16 mouse cellular contexts compared by ENCODE assay signal in genomic region chr1:93726116-93726515, GRCm38 (mm10). TPM values are rescaled to one million over a fixed set of nuclear protein-coding genes. Genes with fewer than 3 reads are reported as not detected.
DNase-seq lines count a peak whose midpoint lies in the region; ATAC-seq and TF ChIP-seq lines count a peak whose summit lies in the region.
"Had no signal": no experiment of that assay in that cellular context is flagged by ENCODE, and none has a peak within 500 bp of the region (broad histone marks: within the 10 kb centered on the region; RNA-seq: fewer than 3 reads in every experiment).

No protein-coding gene starts in this region.

- TF ChIP-seq CTCF in gastrocnemius, adult 2 months (IDR thresholded peaks at IDR 0.05), result peak; percentile 29; the same call in 1 of the 2 replicates
- peak; percentile 31 for TF ChIP-seq CTCF in left cerebral cortex, adult 2 months (IDR thresholded peaks at IDR 0.05)

- no peak for DNase-seq in gastrocnemius, adult 2 months
- DNase-seq in gastrocnemius, postnatal 14 days, result no peak
- no peak for DNase-seq in left cerebral cortex, adult 2 months (ENCODE audit: extremely low spot score in 1 of 2, low spot score in 2 of 2)
- DNase-seq in left cerebral cortex, adult 11 months (ENCODE audit: low spot score), result no peak
- DNase-seq in Muller cell, postnatal 12 days (ENCODE audit: inconsistent ontology term), result peak; percentile 52
- DNase-seq in adrenal gland, postnatal 36 days, result peak; percentile 38 to 40
- DNase-seq in spleen, postnatal 10 days (ENCODE audit: low spot score in 2 of 2), result no peak
- DNase-seq: cerebellum, adult 9-10 months had no signal

- H3K27ac ChIP-seq in gastrocnemius, adult 2 months, result no peak overlapping the region
- no peak overlapping the region for H3K27ac ChIP-seq in left cerebral cortex, adult 2 months
- H3K27ac ChIP-seq: embryonic facial prominence, embryonic 13.5 days; forebrain, embryonic 10.5 days; limb, embryonic 12.5 days; liver, embryonic 14.5 days; macrophage had no signal

- no peak for ATAC-seq in inflammation-experienced regulatory T-cells, adult 6 months

- H3K4me3 ChIP-seq in gastrocnemius, adult 2 months, result no peak overlapping the region
- no peak overlapping the region for H3K4me3 ChIP-seq in left cerebral cortex, adult 2 months
- H3K4me3 ChIP-seq: embryonic facial prominence, embryonic 13.5 days; forebrain, embryonic 10.5 days; heart, embryonic 12.5 days; hindbrain, embryonic 10.5 days; limb, embryonic 12.5 days had no signal

- intact Hi-C loops in gastrocnemius, adult 2 months (cut with DNase I), result loop anchor here (1.0 kb wide), 1 partner anchor 58 kb away; no protein-coding TSS in a partner anchor
- intact Hi-C loops in gastrocnemius, postnatal 14 days (cut with DNase I; ENCODE audit: low total_unique reads), result loop anchor here (5.0 kb wide), 1 partner anchor 59 kb away; no protein-coding TSS in a partner anchor
- intact Hi-C loops in left cerebral cortex, adult 2 months (cut with DNase I), result loop anchor here (2.0 to 5.0 kb wide), 3 partner anchors 57 to 214 kb away; partner anchors contain the start of gene Farp2

RNA-seq across cellular contexts. Expression of gene Atg4b, which starts 25.2 kb away (rescaled TPM):
- total RNA-seq in gastrocnemius, adult 2 months (2021), result 10 to 100 TPM; 24.0 to 31.3 TPM
- 10 to 100 TPM; 29.9 to 36.9 TPM for total RNA-seq in gastrocnemius, postnatal 14 days (2021)
- 10 to 100 TPM; 79.7 to 89.7 TPM for total RNA-seq in left cerebral cortex, adult 2 months (2021)
- 10 to 100 TPM; 82.3 to 86.2 TPM for total RNA-seq in adrenal gland, postnatal 36 days (2021)
- 10 to 100 TPM; 57.6 to 85.3 (median 63.8) TPM for polyA plus RNA-seq in inflammation-experienced regulatory T-cells, adult 6 months (2017; shearing (Covaris generic))

RNA-seq across cellular contexts. Expression of gene Thap4, which starts 28.5 kb away (rescaled TPM):
- total RNA-seq in gastrocnemius, adult 2 months (2021), result 10 to 100 TPM; 70.0 to 94.1 TPM
- total RNA-seq in gastrocnemius, postnatal 14 days (2021), result 10 to 100 TPM; 40.5 to 41.0 TPM
- total RNA-seq in left cerebral cortex, adult 2 months (2021), result 10 to 100 TPM; 42.0 to 44.4 TPM
- total RNA-seq in adrenal gland, postnatal 36 days (2021), result 10 to 100 TPM; 45.4 to 57.4 TPM
- 10 to 100 TPM; 13.8 to 21.0 (median 19.3) TPM for polyA plus RNA-seq in inflammation-experienced regulatory T-cells, adult 6 months (2017; shearing (Covaris generic))

RNA-seq across cellular contexts. Expression of gene Bok, which starts 40.7 kb away (rescaled TPM):
- total RNA-seq in gastrocnemius, adult 2 months (2021), result 1 to 10 TPM in 1 of 2 experiments, under 1 TPM in 1; 0.59 to 1.1 TPM
- 1 to 10 TPM; 2.9 to 3.1 TPM for total RNA-seq in gastrocnemius, postnatal 14 days (2021)
- 10 to 100 TPM; 33.2 to 35.8 TPM for total RNA-seq in left cerebral cortex, adult 2 months (2021)
- 10 to 100 TPM; 10.9 to 13.1 TPM for total RNA-seq in adrenal gland, postnatal 36 days (2021)
- polyA plus RNA-seq in inflammation-experienced regulatory T-cells, adult 6 months (2017; shearing (Covaris generic)), result not detected
- polyA plus RNA-seq: macrophage had no signal

Comparison
In these comparisons a context has a peak if more than half of its experiments do, and no peak if none do; other contexts are left out.
1. DNase-seq: peak in Muller cell, postnatal 12 days (single experiment) and adrenal gland, postnatal 36 days (2 of 2); none in gastrocnemius, adult 2 months (single experiment), gastrocnemius, postnatal 14 days (single experiment), left cerebral cortex, adult 2 months (0 of 2), left cerebral cortex, adult 11 months (single experiment) and spleen, postnatal 10 days (0 of 2).